Mouse (Mus musculus) frontal cortex, postnatal 10 days (tissue): ENCODE results near the gene Vsir.

Source experiments
- DNase-seq, 2 experiments: peaks; one replicate each; pipeline ENCODE4 v3.0.0; 2022; ENCODE audit warnings: low spot score in 2 of 2, mixed read lengths in 1 of 2

The Vsir gene

GRCm38 (mm10) chr10:60353241-60354002 is 6.8 kb downstream of the Vsir start:
- no peak for DNase-seq

- DNase-seq = no peak
Measured at GRCm38 (mm10) chr10:60354003-60354325, 7.3 kb downstream of the Vsir start.

- DNase-seq = no peak
Measured at GRCm38 (mm10) chr10:60354881-60355677, 8.4 kb downstream of the Vsir start.

GRCm38 (mm10) chr10:60357441-60357840 is 10.8 kb downstream of the Vsir start:
- DNase-seq = no peak

GRCm38 (mm10) chr10:60357901-60358300 is 11.2 kb downstream of the Vsir start:
- no peak for DNase-seq

- no peak for DNase-seq
Measured at GRCm38 (mm10) chr10:60358776-60359175, 12.1 kb downstream of the Vsir start.

GRCm38 (mm10) chr10:60361615-60362309 is 15.1 kb downstream of the Vsir start:
- no peak for DNase-seq

- no peak for DNase-seq
Measured at GRCm38 (mm10) chr10:60362310-60362628, 15.6 kb downstream of the Vsir start.

GRCm38 (mm10) chr10:60363426-60363825 is 16.8 kb downstream of the Vsir start:
- no peak for DNase-seq

- no peak for DNase-seq
Measured at GRCm38 (mm10) chr10:60367145-60367544, 20.5 kb downstream of the Vsir start.

GRCm38 (mm10) chr10:60367904-60368303 is 21.3 kb downstream of the Vsir start:
- no peak for DNase-seq

GRCm38 (mm10) chr10:60369405-60369804 is 22.8 kb downstream of the Vsir start:
- DNase-seq = no peak

- no peak for DNase-seq
Measured at GRCm38 (mm10) chr10:60370098-60370497, 23.4 kb downstream of the Vsir start.

- DNase-seq = no peak
Measured at GRCm38 (mm10) chr10:60370601-60371061, 24.0 kb downstream of the Vsir start.

- DNase-seq = no peak
Measured at GRCm38 (mm10) chr10:60371596-60372386, 25.1 kb downstream of the Vsir start.

- DNase-seq = no peak
Measured at GRCm38 (mm10) chr10:60373543-60373936, 26.9 kb downstream of the Vsir start.

- DNase-seq = no peak
Measured at GRCm38 (mm10) chr10:60373937-60374578, 27.4 kb downstream of the Vsir start.

GRCm38 (mm10) chr10:60376704-60377103 is 30.1 kb downstream of the Vsir start:
- no peak for DNase-seq

GRCm38 (mm10) chr10:60379419-60379957 is 32.8 kb downstream of the Vsir start:
- DNase-seq = no peak

GRCm38 (mm10) chr10:60380229-60380628 is 33.6 kb downstream of the Vsir start:
- DNase-seq = no peak
